Mouse (Mus musculus): Measurements from ENCODE around the gene Gstm2. TPM values are rescaled to one million over a fixed set of nuclear protein-coding genes. Genes with fewer than 3 reads are reported as not detected.

The Gstm2 gene
- polyA plus RNA-seq, 1 experiment from 2014 or later: 212 TPM

DNA sequence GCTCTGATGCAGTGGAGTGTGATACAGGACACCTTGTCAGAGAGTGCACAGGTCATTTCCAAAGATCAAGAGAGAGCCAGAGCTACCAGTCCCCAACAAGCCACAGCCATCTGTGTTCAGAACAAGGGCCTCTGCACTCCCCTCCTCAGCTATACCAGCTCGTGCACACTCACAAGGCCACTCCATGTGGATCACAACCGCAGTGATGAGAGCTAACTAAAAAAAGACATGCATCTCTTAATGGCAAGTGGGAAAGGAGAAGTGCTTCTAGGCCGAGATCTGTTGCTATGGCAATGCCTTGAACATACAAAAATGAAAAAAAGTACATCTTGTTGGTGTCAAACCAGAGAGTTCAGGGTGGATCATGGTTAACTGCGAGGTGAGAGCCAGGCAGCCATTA lies 46.4 kb downstream of the Gstm2 start:
- ATAC-seq: no peak
- H3K4me1 ChIP-seq (ENCODE audit: control insufficient read depth, insufficient read depth, low read length): no peaks in the 10 kb centered on the region
- H3K9me3 ChIP-seq (ENCODE audit: control insufficient read depth, low read length): no peaks in the 10 kb centered on the region

DNA sequence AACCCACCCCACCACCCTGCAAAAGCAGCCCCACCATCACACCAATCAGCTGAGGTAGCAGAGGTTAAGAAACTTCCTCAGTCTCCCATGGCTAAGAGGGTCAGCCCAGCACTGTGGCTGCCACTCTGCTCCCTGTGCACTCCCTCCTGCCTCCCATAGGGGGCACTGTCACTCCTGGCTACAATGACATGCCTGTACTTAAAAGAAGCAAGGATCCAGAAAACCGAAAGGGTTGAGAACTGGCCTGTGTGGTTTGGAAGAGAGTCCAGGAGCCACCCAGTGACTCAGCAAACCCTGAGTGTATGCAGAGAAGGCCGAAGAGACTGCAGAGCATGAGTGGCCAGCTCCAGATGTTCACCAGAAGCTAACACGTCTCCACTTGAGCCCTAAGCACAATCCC lies 46.9 kb downstream of the Gstm2 start:
- WGBS: 43% methylated on average over 3 of the region's 3 CpGs
- Histone ChIP-seq H3K9me3 (ENCODE audit: control insufficient read depth, low read length) (no peaks in the 10 kb centered on the region), H3K4me3 (ENCODE audit: low read length) (no peak overlapping the region), H3K27me3 (replicated peaks; ENCODE audit: control insufficient read depth, insufficient read depth, low read length) (no peaks in the 10 kb centered on the region), H3K36me3 (ENCODE audit: control insufficient read depth, insufficient read depth, low read length) (no peaks in the 10 kb centered on the region), H3K4me2 (ENCODE audit: low read depth, low read length) (no peak overlapping the region), H3K27ac (ENCODE audit: low read length) (no peak overlapping the region), H3K9ac (ENCODE audit: low read depth, low read length) (no peak overlapping the region), H3K4me1 (ENCODE audit: control insufficient read depth, insufficient read depth, low read length) (no peaks in the 10 kb centered on the region)
- peak; percentile 30 for ATAC-seq

More for the DNA sequence above, 46.4 kb downstream of the Gstm2 start:
- H3K36me3 ChIP-seq (ENCODE audit: control insufficient read depth, insufficient read depth, low read length): no peaks in the 10 kb centered on the region
- WGBS: 73% methylated on average over 4 of the region's 4 CpGs
- no peak overlapping the region for H3K9ac ChIP-seq (ENCODE audit: low read depth, low read length)
- no peaks in the 10 kb centered on the region for H3K27me3 ChIP-seq (replicated peaks; ENCODE audit: control insufficient read depth, insufficient read depth, low read length)
- no peak overlapping the region for H3K27ac ChIP-seq (ENCODE audit: low read length)
- H3K4me3 ChIP-seq (ENCODE audit: low read length): no peak overlapping the region
- H3K4me2 ChIP-seq (ENCODE audit: low read depth, low read length): no peak overlapping the region

DNA sequence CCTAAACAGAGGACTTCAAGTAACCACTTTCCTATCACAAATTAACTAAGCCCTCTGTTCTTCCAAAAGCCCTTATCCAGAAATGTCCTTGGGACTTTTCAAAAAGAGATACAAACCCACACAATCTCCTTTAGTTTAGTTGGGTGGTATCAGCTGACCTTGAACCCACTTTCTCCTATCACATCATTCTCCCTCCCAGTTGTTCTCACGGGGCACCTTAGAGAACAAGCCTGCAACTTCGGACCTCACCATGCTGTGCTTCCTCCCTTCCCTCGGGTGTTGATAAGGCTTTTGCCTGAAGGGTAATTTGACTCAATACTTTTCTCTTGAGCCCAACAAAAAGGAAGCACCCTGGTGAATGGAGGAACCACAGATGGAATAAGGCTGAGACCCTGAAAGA lies 50.4 kb downstream of the Gstm2 start:
- Histone ChIP-seq H3K36me3 (ENCODE audit: control insufficient read depth, insufficient read depth, low read length) (no peaks in the 10 kb centered on the region), H3K9ac (ENCODE audit: low read depth, low read length) (no peak overlapping the region), H3K4me1 (ENCODE audit: control insufficient read depth, insufficient read depth, low read length) (0 out of 2 replicates have a peak, but pooled peaks cover 4% of the 10 kb centered on the region), H3K4me3 (ENCODE audit: low read length) (no peak overlapping the region), H3K27ac (ENCODE audit: low read length) (no peak overlapping the region), H3K4me2 (ENCODE audit: low read depth, low read length) (no peak overlapping the region), H3K9me3 (ENCODE audit: control insufficient read depth, low read length) (no peaks in the 10 kb centered on the region), H3K27me3 (replicated peaks; ENCODE audit: control insufficient read depth, insufficient read depth, low read length) (no peaks in the 10 kb centered on the region)
- ATAC-seq: no peak
- WGBS: 45% methylated on average over 3 of the region's 3 CpGs

DNA sequence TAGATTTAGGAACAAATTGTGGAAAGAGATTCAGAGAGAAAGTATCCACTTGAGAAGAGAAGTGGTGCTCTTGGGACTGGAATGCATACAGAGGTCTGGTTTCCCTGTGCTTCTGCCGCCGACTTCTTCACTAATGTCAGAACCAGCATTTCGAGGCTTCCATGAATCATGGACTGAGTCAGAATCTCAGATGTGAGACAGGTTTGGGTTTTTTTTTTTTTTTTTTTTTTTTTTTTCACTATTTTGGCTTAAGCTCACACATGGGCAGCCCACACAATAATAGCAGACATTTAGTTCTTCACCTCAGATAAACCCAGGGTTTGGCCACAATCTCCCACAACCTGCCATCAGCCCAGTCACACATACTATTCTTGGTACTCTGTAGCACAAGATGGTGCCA lies 51.0 kb downstream of the Gstm2 start:
- WGBS: 88% methylated on average over 3 of the region's 3 CpGs
- no peak overlapping the region for H3K9ac ChIP-seq (ENCODE audit: low read depth, low read length)
- H3K27ac ChIP-seq (ENCODE audit: low read length): no peak overlapping the region
- H3K4me2 ChIP-seq (ENCODE audit: low read depth, low read length): no peak overlapping the region
- ATAC-seq: no peak
- H3K4me1 ChIP-seq (ENCODE audit: control insufficient read depth, insufficient read depth, low read length): 0 out of 2 replicates have a peak, but pooled peaks cover 4% of the 10 kb centered on the region
- H3K36me3 ChIP-seq (ENCODE audit: control insufficient read depth, insufficient read depth, low read length): no peaks in the 10 kb centered on the region
- no peaks in the 10 kb centered on the region for H3K27me3 ChIP-seq (replicated peaks; ENCODE audit: control insufficient read depth, insufficient read depth, low read length)
- H3K9me3 ChIP-seq (ENCODE audit: control insufficient read depth, low read length): no peaks in the 10 kb centered on the region
- no peak overlapping the region for H3K4me3 ChIP-seq (ENCODE audit: low read length)

DNA sequence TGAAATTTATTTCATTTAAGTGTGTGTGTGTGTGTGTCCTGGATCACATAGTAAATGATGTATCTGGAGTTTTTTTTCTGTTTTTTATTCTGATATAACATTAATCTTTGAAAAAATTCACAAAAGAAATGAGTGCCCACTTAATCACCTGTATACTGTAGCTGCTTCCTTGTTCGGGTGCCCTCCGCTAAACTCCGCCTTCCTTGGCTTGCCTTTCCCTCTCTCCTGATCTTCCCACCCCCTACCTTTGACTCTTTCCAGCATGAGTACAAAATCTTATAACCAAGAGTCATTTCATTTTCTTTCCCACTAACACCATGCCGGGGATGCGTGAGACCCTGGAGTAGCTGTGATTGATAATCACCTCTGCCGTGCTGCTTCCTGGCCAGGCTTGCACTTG lies 54.1 kb downstream of the Gstm2 start:
- Histone ChIP-seq H3K27ac (ENCODE audit: low read length) (no peak overlapping the region), H3K4me1 (ENCODE audit: control insufficient read depth, insufficient read depth, low read length) (0 out of 2 replicates have a peak, but pooled peaks cover 6% of the 10 kb centered on the region), H3K36me3 (ENCODE audit: control insufficient read depth, insufficient read depth, low read length) (no peaks in the 10 kb centered on the region), H3K27me3 (replicated peaks; ENCODE audit: control insufficient read depth, insufficient read depth, low read length) (no peaks in the 10 kb centered on the region), H3K4me3 (ENCODE audit: low read length) (no peak overlapping the region), H3K9me3 (ENCODE audit: control insufficient read depth, low read length) (no peaks in the 10 kb centered on the region), H3K4me2 (ENCODE audit: low read depth, low read length) (no peak overlapping the region), H3K9ac (ENCODE audit: low read depth, low read length) (no peak overlapping the region)
- peak; percentile 66 for ATAC-seq
- 63% methylated on average over 6 of the region's 6 CpGs for WGBS

Other genes with a start within 250 kb of the Gstm2 start
- 11.8 and 13.9 TPM in 2 replicates for gene Csf1, start 226.0 kb downstream of the Gstm2 start, polyA plus RNA-seq (2015; fragmentation: Nextera tagmentation; extraction: Ambion mirVana)
- gene Eps8l3, start 109.2 kb downstream of the Gstm2 start, polyA plus RNA-seq (2015; fragmentation: Nextera tagmentation; extraction: Ambion mirVana): 274 and 322 TPM in 2 replicates
- gene Gstm5, start 90.6 kb downstream of the Gstm2 start, polyA plus RNA-seq (2015; fragmentation: Nextera tagmentation; extraction: Ambion mirVana): 168 and 171 TPM in 2 replicates
- gene Gstm7, start 54.6 kb downstream of the Gstm2 start, polyA plus RNA-seq (2015; fragmentation: Nextera tagmentation; extraction: Ambion mirVana): 32.2 and 32.7 TPM in 2 replicates
- gene Gstm6, start 42.7 kb downstream of the Gstm2 start, polyA plus RNA-seq (2015; fragmentation: Nextera tagmentation; extraction: Ambion mirVana): 17.9 and 22.0 TPM in 2 replicates
- 160 and 183 TPM in 2 replicates for gene Gstm3, start 17.2 kb downstream of the Gstm2 start, polyA plus RNA-seq (2015; fragmentation: Nextera tagmentation; extraction: Ambion mirVana)
- gene Gstm1, start 31.5 kb upstream of the Gstm2 start, polyA plus RNA-seq (2015; fragmentation: Nextera tagmentation; extraction: Ambion mirVana): 327 and 376 TPM in 2 replicates
- gene Gstm4, start 58.4 kb upstream of the Gstm2 start, polyA plus RNA-seq (2015; fragmentation: Nextera tagmentation; extraction: Ambion mirVana): 47.9 and 49.2 TPM in 2 replicates
- gene Ampd2, start 100.2 kb upstream of the Gstm2 start, polyA plus RNA-seq (2015; fragmentation: Nextera tagmentation; extraction: Ambion mirVana): 46.9 and 48.9 TPM in 2 replicates
- gene Gnat2, start 106.3 kb upstream of the Gstm2 start, polyA plus RNA-seq (2015; fragmentation: Nextera tagmentation; extraction: Ambion mirVana): 1.9 and 2.7 TPM in 2 replicates
- 168 and 170 TPM in 2 replicates for gene Gnai3, start 159.7 kb upstream of the Gstm2 start, polyA plus RNA-seq (2015; fragmentation: Nextera tagmentation; extraction: Ambion mirVana)
- 0.11 and 0.13 TPM in 2 replicates for gene Gpr61, start 168.4 kb upstream of the Gstm2 start, polyA plus RNA-seq (2015; fragmentation: Nextera tagmentation; extraction: Ambion mirVana)
- 2.2 and 2.5 TPM in 2 replicates for gene Amigo1, start 199.9 kb upstream of the Gstm2 start, polyA plus RNA-seq (2015; fragmentation: Nextera tagmentation; extraction: Ambion mirVana)
- 4.2 and 4.7 TPM in 2 replicates for gene Cyb561d1, start 214.8 kb upstream of the Gstm2 start, polyA plus RNA-seq (2015; fragmentation: Nextera tagmentation; extraction: Ambion mirVana)
- gene Atxn7l2, start 224.5 kb upstream of the Gstm2 start, polyA plus RNA-seq (2015; fragmentation: Nextera tagmentation; extraction: Ambion mirVana): 9.7 and 10.5 TPM in 2 replicates
- gene Sypl2, start 240.2 kb upstream of the Gstm2 start, polyA plus RNA-seq (2015; fragmentation: Nextera tagmentation; extraction: Ambion mirVana): 0.24 and 0.28 TPM in 2 replicates